Mouse (Mus musculus): Measurements from ENCODE around the gene Wnk2. TPM values are rescaled to one million over a fixed set of nuclear protein-coding genes. Genes with fewer than 3 reads are reported as not detected.

Wnk2 gene
- polyA plus RNA-seq, 1 experiment, result not detected

DNA sequence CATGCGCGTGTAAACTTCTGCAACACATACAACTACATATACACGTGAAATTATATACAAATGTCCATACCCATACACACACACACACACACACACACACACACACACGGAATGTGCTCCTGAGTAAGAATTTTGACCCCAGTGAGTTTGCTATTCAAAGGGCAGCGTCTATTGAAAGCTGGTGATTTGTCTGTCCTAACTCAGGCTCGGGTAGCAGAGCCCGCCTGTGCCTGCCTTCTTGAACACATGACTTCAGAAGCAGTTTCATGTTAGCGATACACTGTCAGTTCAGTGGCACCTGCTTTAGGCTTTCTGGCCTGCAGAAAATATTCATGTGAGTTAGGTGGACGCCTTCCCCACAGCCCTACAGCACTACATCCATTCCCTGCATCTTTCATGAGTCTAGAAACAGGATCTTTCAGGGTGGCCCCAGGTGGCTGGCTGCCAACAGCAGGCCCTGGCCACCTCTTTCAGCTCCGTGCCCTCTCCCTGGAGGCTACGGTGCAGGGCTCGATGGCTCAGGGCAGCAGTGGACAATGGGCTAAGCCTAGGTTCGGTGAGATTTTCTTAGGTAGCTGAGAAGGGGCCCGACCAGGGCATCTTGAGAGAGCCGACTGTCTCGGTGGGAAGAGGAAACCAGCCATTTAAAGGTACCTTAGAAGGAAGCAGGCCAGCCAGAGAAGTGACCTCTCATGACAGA, 44.5 kb upstream of the Wnk2 start:
- TF ChIP-seq USF1 (IDR thresholded peaks at IDR 0.05; ENCODE audit: low read depth) (no peak), CTCF (IDR thresholded peaks at IDR 0.05; ENCODE audit: control insufficient read depth, insufficient read depth, insufficient read length) (no peak), CEBPB (IDR thresholded peaks at IDR 0.05; ENCODE audit: low read depth) (no peak), MAX (IDR thresholded peaks at IDR 0.05) (no peak), FOSL1 (IDR thresholded peaks at IDR 0.05; ENCODE audit: insufficient read depth, low read length, poor library complexity, severe bottlenecking) (no peak), MYOG (IDR thresholded peaks at IDR 0.05; ENCODE audit: control insufficient read depth, extremely low read depth, insufficient read length) (no peak), MYOD1 (IDR thresholded peaks at IDR 0.05; ENCODE audit: control insufficient read depth, insufficient read length, low read depth) (no peak)
- peaks cover 7% of the 10 kb centered on the region for H3K36me3 ChIP-seq (ENCODE audit: control insufficient read depth, insufficient read depth)

DNA sequence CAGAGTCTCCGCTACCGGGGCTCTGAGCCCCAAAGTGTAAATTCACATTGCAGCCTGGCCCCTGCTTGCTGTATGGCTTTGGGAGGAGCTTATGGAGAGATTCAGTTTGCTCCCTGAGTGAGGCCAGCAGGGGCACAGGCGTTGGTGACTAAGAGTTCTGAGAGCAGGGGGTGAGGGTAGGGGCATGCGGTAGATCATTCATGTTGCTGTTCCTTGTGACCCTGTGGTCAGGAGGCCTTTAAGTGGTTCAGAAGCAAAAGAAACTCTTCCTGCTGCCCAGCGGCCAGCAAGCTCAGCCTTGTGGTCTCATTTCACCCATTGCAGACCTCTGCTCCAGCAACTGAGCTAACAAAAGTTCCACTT, 43.8 kb upstream of the Wnk2 start:
- TF ChIP-seq CTCF (IDR thresholded peaks at IDR 0.05; ENCODE audit: control insufficient read depth, insufficient read depth, insufficient read length) (no peak), MYOD1 (IDR thresholded peaks at IDR 0.05; ENCODE audit: control insufficient read depth, insufficient read length, low read depth) (no peak), USF1 (IDR thresholded peaks at IDR 0.05; ENCODE audit: low read depth) (no peak), FOSL1 (IDR thresholded peaks at IDR 0.05; ENCODE audit: insufficient read depth, low read length, poor library complexity, severe bottlenecking) (no peak), MAX (IDR thresholded peaks at IDR 0.05) (no peak), CEBPB (IDR thresholded peaks at IDR 0.05; ENCODE audit: low read depth) (no peak), MYOG (IDR thresholded peaks at IDR 0.05; ENCODE audit: control insufficient read depth, extremely low read depth, insufficient read length) (no peak)
- Histone ChIP-seq H3K4me3 (ENCODE audit: insufficient read depth, poor library complexity, severe bottlenecking) (no peak overlapping the region), H3K36me3 (ENCODE audit: control insufficient read depth, insufficient read depth) (peaks cover 7% of the 10 kb centered on the region), H3ac (ENCODE audit: control insufficient read depth, insufficient read length, low read depth) (no peak overlapping the region), H3K79me3 (ENCODE audit: low read depth) (peaks cover 1% of the 10 kb centered on the region), H3K79me2 (ENCODE audit: control insufficient read depth, insufficient read depth) (peaks cover 16% of the 10 kb centered on the region), H3K27me3 (ENCODE audit: control insufficient read depth, insufficient read depth, insufficient read length) (no peaks in the 10 kb centered on the region)

More for the DNA sequence above, 44.5 kb upstream of the Wnk2 start:
- peaks cover 16% of the 10 kb centered on the region for H3K79me2 ChIP-seq (ENCODE audit: control insufficient read depth, insufficient read depth)
- peaks cover 1% of the 10 kb centered on the region for H3K79me3 ChIP-seq (ENCODE audit: low read depth)
- no peak overlapping the region for H3K4me3 ChIP-seq (ENCODE audit: insufficient read depth, poor library complexity, severe bottlenecking)
- no peaks in the 10 kb centered on the region for H3K27me3 ChIP-seq (ENCODE audit: control insufficient read depth, insufficient read depth, insufficient read length)
- no peak overlapping the region for H3ac ChIP-seq (ENCODE audit: control insufficient read depth, insufficient read length, low read depth)

DNA sequence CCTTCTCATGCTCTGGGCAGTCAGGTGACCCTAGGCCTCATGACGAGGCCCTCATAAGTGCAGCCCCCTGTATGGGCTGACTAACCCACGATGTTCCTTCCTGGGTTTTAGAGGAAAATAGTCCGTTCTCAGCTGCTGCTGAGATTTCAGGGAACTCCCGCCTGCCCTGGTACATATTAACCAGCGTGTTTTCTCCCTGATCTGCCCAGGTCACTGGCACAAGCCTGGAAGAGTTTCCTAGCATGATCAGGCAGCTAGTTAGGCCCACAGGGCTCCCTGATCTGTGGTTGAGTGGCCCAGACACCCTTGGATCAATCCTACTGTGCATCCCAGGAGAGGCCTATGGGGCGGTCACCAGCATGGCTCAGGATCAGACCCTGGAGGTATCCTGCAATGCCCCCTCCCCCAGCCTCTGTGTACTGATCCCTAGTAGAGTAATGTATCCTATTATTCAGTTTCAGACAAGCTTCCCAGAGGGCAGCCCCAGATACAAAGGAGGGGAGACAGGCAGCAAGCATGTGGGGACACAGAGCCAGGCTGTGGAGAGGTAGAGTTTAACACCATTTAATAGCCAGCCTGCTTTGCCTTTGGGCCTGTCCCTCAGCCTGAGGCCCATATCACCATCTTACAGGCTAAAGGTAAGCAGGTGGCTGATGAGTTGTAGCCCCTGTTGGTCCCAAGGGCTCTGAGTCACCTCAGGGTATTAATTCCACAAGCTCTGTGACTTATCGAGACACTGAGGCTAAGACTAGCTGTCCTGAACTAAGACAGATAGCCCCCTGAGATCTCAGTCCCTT, 43.3 kb upstream of the Wnk2 start:
- Histone ChIP-seq H3K4me3 (ENCODE audit: insufficient read depth, poor library complexity, severe bottlenecking) (no peak overlapping the region), H3K79me3 (ENCODE audit: low read depth) (peaks cover 1% of the 10 kb centered on the region), H3K79me2 (ENCODE audit: control insufficient read depth, insufficient read depth) (peaks cover 16% of the 10 kb centered on the region), H3K27me3 (ENCODE audit: control insufficient read depth, insufficient read depth, insufficient read length) (no peaks in the 10 kb centered on the region), H3K36me3 (ENCODE audit: control insufficient read depth, insufficient read depth) (peaks cover 7% of the 10 kb centered on the region), H3ac (ENCODE audit: control insufficient read depth, insufficient read length, low read depth) (peak overlapping the region; percentile 5)
- peak; percentile 42 for TF ChIP-seq MYOD1 (IDR thresholded peaks at IDR 0.05; ENCODE audit: control insufficient read depth, insufficient read length, low read depth)
- no peak for TF ChIP-seq FOSL1 (IDR thresholded peaks at IDR 0.05; ENCODE audit: insufficient read depth, low read length, poor library complexity, severe bottlenecking)

DNA sequence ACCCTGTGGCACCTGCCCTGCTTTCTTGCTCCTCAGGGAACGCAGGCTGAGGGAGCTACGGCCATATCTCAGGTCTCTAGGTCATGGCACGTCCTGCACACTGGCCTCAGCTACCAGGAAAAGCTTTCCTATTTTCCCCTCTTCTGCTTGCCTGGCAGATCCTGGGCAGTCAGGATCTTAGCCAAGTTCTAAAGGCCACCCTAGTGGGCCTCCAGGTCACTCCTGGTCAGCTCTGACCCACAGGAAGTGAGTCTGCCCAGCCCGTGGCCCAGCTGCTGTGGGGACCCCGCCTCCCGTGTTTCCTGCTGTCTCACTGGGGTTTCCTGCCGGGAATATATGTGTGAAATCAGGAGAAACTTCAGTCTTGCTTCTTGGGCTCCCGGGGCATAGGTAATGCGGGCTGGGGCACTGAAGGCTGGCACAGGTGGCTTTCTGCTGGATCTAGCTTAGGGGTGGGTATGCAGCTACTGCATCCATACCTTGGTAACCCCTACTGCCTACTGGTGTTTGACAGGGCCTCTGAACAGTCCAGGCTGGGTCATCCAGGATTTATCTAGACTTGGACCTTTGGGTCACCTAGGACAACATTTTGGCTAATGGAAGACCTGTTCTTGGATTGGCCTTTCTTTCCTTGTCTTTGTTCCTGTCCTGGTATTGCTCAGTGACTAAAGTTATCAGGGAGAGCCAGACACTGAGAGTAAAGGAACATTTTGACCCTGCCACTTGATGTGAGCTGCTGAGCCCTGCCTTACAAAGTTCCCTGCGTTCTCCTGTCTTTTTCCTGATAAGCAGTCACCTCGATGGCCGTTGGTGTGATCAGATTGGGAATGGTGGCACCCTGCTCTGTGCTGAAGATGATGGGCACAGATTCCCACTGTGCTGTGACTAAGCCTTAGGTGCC, 42.4 kb upstream of the Wnk2 start:
- Histone ChIP-seq H3K27me3 (ENCODE audit: control insufficient read depth, insufficient read depth, insufficient read length) (no peaks in the 10 kb centered on the region), H3ac (ENCODE audit: control insufficient read depth, insufficient read length, low read depth) (no peak overlapping the region), H3K4me3 (ENCODE audit: insufficient read depth, poor library complexity, severe bottlenecking) (no peak overlapping the region), H3K79me3 (ENCODE audit: low read depth) (peaks cover 1% of the 10 kb centered on the region), H3K79me2 (ENCODE audit: control insufficient read depth, insufficient read depth) (peaks cover 16% of the 10 kb centered on the region), H3K36me3 (ENCODE audit: control insufficient read depth, insufficient read depth) (no peaks in the 10 kb centered on the region)
- no peak for TF ChIP-seq MYOD1 (IDR thresholded peaks at IDR 0.05; ENCODE audit: control insufficient read depth, insufficient read length, low read depth)
- TF ChIP-seq FOSL1 (IDR thresholded peaks at IDR 0.05; ENCODE audit: insufficient read depth, low read length, poor library complexity, severe bottlenecking), result no peak
- no peak for TF ChIP-seq MYOG (IDR thresholded peaks at IDR 0.05; ENCODE audit: control insufficient read depth, extremely low read depth, insufficient read length)
- no peak for TF ChIP-seq MAX (IDR thresholded peaks at IDR 0.05)
- TF ChIP-seq CEBPB (IDR thresholded peaks at IDR 0.05; ENCODE audit: low read depth), result no peak
- no peak for TF ChIP-seq CTCF (IDR thresholded peaks at IDR 0.05; ENCODE audit: control insufficient read depth, insufficient read depth, insufficient read length)
- TF ChIP-seq USF1 (IDR thresholded peaks at IDR 0.05; ENCODE audit: low read depth), result no peak

DNA sequence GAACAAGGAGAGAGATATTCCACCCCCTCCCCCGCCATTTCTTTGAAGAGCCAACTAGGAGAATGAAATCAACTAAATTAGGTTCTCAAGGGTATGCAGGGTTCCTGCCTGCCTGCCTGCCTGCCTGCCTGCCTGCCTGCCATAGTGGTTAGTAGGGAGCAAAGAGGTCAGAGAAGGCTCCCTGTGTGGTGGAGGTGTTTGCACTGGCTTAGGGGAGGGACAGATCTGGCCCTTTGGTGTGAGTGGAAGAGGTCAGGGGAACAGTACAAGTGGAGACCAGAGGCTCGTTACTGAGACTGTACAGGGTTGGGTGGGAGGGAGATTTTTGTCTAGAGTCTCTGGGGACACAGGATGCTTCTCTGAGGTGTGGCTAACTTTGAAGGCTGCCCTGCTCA, 41.1 kb upstream of the Wnk2 start:
- no peaks in the 10 kb centered on the region for H3K27me3 ChIP-seq (ENCODE audit: control insufficient read depth, insufficient read depth, insufficient read length)
- no peak for TF ChIP-seq CEBPB (IDR thresholded peaks at IDR 0.05; ENCODE audit: low read depth)
- no peak for TF ChIP-seq MYOD1 (IDR thresholded peaks at IDR 0.05; ENCODE audit: control insufficient read depth, insufficient read length, low read depth)
- no peak for TF ChIP-seq MAX (IDR thresholded peaks at IDR 0.05)
- TF ChIP-seq CTCF (IDR thresholded peaks at IDR 0.05; ENCODE audit: control insufficient read depth, insufficient read depth, insufficient read length), result no peak
- TF ChIP-seq FOSL1 (IDR thresholded peaks at IDR 0.05; ENCODE audit: insufficient read depth, low read length, poor library complexity, severe bottlenecking), result no peak
- no peak for TF ChIP-seq USF1 (IDR thresholded peaks at IDR 0.05; ENCODE audit: low read depth)
- no peak for TF ChIP-seq MYOG (IDR thresholded peaks at IDR 0.05; ENCODE audit: control insufficient read depth, extremely low read depth, insufficient read length)
- H3K79me3 ChIP-seq (ENCODE audit: low read depth), result peaks cover 1% of the 10 kb centered on the region
- no peak overlapping the region for H3ac ChIP-seq (ENCODE audit: control insufficient read depth, insufficient read length, low read depth)
- peaks cover 16% of the 10 kb centered on the region for H3K79me2 ChIP-seq (ENCODE audit: control insufficient read depth, insufficient read depth)
- H3K4me3 ChIP-seq (ENCODE audit: insufficient read depth, poor library complexity, severe bottlenecking), result no peak overlapping the region
- no peaks in the 10 kb centered on the region for H3K36me3 ChIP-seq (ENCODE audit: control insufficient read depth, insufficient read depth)
